Mouse (Mus musculus): Measurements from ENCODE around the gene Azgp1. TPM values are rescaled to one million over a fixed set of nuclear protein-coding genes. Genes with fewer than 3 reads are reported as not detected.

Azgp1 gene
- total RNA-seq, 2 experiments from 2014 or later, result 0.45 TPM; not detected in 1

Other genes with a start within 250 kb of the Azgp1 start
- gene Nyap1, start 239.9 kb upstream of the Azgp1 start, total RNA-seq (2021), result under 1 TPM; 0.45 to 0.75 TPM
- 100 to 1,000 TPM; 189 to 203 TPM for gene Tsc22d4, start 235.8 kb upstream of the Azgp1 start, total RNA-seq (2021)
- 10 to 100 TPM in 1 of 2 experiments, 1 to 10 TPM in 1; 9.8 to 13.5 TPM for gene Ppp1r35, start 202.7 kb upstream of the Azgp1 start, total RNA-seq (2021)
- 10 to 100 TPM; 22.4 to 22.8 TPM for gene Mepce, start 193.9 kb upstream of the Azgp1 start, total RNA-seq (2021)
- 1 to 10 TPM; 2.0 to 3.1 TPM for gene Zcwpw1, start 193.7 kb upstream of the Azgp1 start, total RNA-seq (2021)
- under 1 TPM; 0.54 to 0.75 TPM for gene Pilra, start 145.2 kb upstream of the Azgp1 start, total RNA-seq (2021)
- 1 to 10 TPM in 1 of 2 experiments, under 1 TPM in 1; 0.45 to 1.3 TPM for gene Pilrb1, start 123.4 kb upstream of the Azgp1 start, total RNA-seq (2021)
- gene Pilrb2, start 109.7 kb upstream of the Azgp1 start, total RNA-seq (2021), result under 1 TPM in 1 of 2 experiments, not detected in 1; 0.56 TPM
- gene Cyp3a13, start 59.9 kb upstream of the Azgp1 start, total RNA-seq (2021), result not detected
- 1 to 10 TPM; 5.9 to 7.1 TPM for gene Gjc3, start 18.4 kb upstream of the Azgp1 start, total RNA-seq (2021)
- gene Smok3a, start 39.7 kb downstream of the Azgp1 start, total RNA-seq (2021), result not detected
- not detected for gene Smok3b, start 39.9 kb downstream of the Azgp1 start, total RNA-seq (2021)
- gene Smok3c, start 71.7 kb downstream of the Azgp1 start, total RNA-seq (2021), result not detected
- gene Zkscan1, start 103.6 kb downstream of the Azgp1 start, total RNA-seq (2021), result 10 to 100 TPM; 14.2 to 16.7 TPM
- gene Zscan21, start 135.4 kb downstream of the Azgp1 start, total RNA-seq (2021), result 10 to 100 TPM; 12.9 to 14.3 TPM
- 1 to 10 TPM; 5.6 to 8.3 TPM for gene Zfp113, start 174.2 kb downstream of the Azgp1 start, total RNA-seq (2021)
- gene Cops6, start 179.6 kb downstream of the Azgp1 start, total RNA-seq (2021), result 100 to 1,000 TPM; 117 to 119 TPM
- gene Ap4m1, start 190.5 kb downstream of the Azgp1 start, total RNA-seq (2021), result 10 to 100 TPM in 1 of 2 experiments, 1 to 10 TPM in 1; 9.9 to 16.0 TPM
- gene Mcm7, start 190.9 kb downstream of the Azgp1 start, total RNA-seq (2021), result 10 to 100 TPM; 20.2 to 27.7 TPM
- 10 to 100 TPM; 25.4 to 25.7 TPM for gene Taf6, start 205.9 kb downstream of the Azgp1 start, total RNA-seq (2021)
- gene Cnpy4, start 206.0 kb downstream of the Azgp1 start, total RNA-seq (2021), result 10 to 100 TPM in 1 of 2 experiments, 1 to 10 TPM in 1; 8.9 to 11.8 TPM
- 1 to 10 TPM; 2.7 to 3.5 TPM for gene Mblac1, start 212.8 kb downstream of the Azgp1 start, total RNA-seq (2021)
- 1 to 10 TPM; 1.4 to 1.6 TPM for gene Nxpe5, start 244.4 kb downstream of the Azgp1 start, total RNA-seq (2021)